Mouse (Mus musculus): Measurements from ENCODE around the gene Vwce. TPM values are rescaled to one million over a fixed set of nuclear protein-coding genes. Genes with fewer than 3 reads are reported as not detected.

Vwce gene
- polyA plus RNA-seq, 2 experiments from 2014 or later = 1.1 TPM; not detected in 1

GRCm38 (mm10) chr19:10648156-10648555 lies 14.1 kb downstream of the Vwce start:
- ATAC-seq = no peak

GRCm38 (mm10) chr19:10656058-10656457 lies 22.0 kb downstream of the Vwce start:
- ATAC-seq = no peak

- ATAC-seq = no peak
Observed at GRCm38 (mm10) chr19:10657742-10658141, 23.7 kb downstream of the Vwce start.

GRCm38 (mm10) chr19:10658406-10658805 lies 24.4 kb downstream of the Vwce start:
- ATAC-seq = no peak

- ATAC-seq = no peak
Observed at GRCm38 (mm10) chr19:10661373-10661772, 27.4 kb downstream of the Vwce start.

- no peak for ATAC-seq
Observed at GRCm38 (mm10) chr19:10661919-10662318, 27.9 kb downstream of the Vwce start.

- no peak for ATAC-seq
Observed at GRCm38 (mm10) chr19:10662665-10663064, 28.7 kb downstream of the Vwce start.

- no peak for ATAC-seq
Observed at GRCm38 (mm10) chr19:10665093-10665492, 31.1 kb downstream of the Vwce start.

- ATAC-seq = no peak
Observed at GRCm38 (mm10) chr19:10665499-10665898, 31.5 kb downstream of the Vwce start.

GRCm38 (mm10) chr19:10671319-10671718 lies 37.3 kb downstream of the Vwce start:
- ATAC-seq = no peak

- no peak for ATAC-seq
Observed at GRCm38 (mm10) chr19:10671854-10672417, 37.9 kb downstream of the Vwce start.

GRCm38 (mm10) chr19:10673275-10673674 lies 39.3 kb downstream of the Vwce start:
- ATAC-seq = no peak

GRCm38 (mm10) chr19:10676656-10677055 lies 42.6 kb downstream of the Vwce start:
- ATAC-seq = no peak

- ATAC-seq = no peak
Observed at GRCm38 (mm10) chr19:10677915-10678771, 44.1 kb downstream of the Vwce start, which contains the start of gene Pga5. Gene Pga5, minus strand, starts transcription at chr19:10678071.

GRCm38 (mm10) chr19:10678772-10679067 lies 44.7 kb downstream of the Vwce start:
- ATAC-seq = no peak

- ATAC-seq = no peak
Observed at GRCm38 (mm10) chr19:10681571-10681970, 47.6 kb downstream of the Vwce start.

GRCm38 (mm10) chr19:10685081-10685480 lies 51.1 kb downstream of the Vwce start:
- ATAC-seq = no peak

- ATAC-seq = no peak
Observed at GRCm38 (mm10) chr19:10685727-10686126, 51.7 kb downstream of the Vwce start.

- peak; percentile 76 for ATAC-seq
Observed at GRCm38 (mm10) chr19:10688537-10689352, 54.7 kb downstream of the Vwce start, which contains the start of gene Vps37c. Gene Vps37c, plus strand, starts transcription at chr19:10688735.

GRCm38 (mm10) chr19:10689470-10690166 lies 55.6 kb downstream of the Vwce start:
- ATAC-seq = no peak

GRCm38 (mm10) chr19:10690336-10690735 lies 56.3 kb downstream of the Vwce start:
- ATAC-seq = no peak

- no peak for ATAC-seq
Observed at GRCm38 (mm10) chr19:10691121-10691520, 57.1 kb downstream of the Vwce start.

- ATAC-seq = no peak
Observed at GRCm38 (mm10) chr19:10691660-10692059, 57.6 kb downstream of the Vwce start.
